Mouse (Mus musculus) thymus, postnatal 25 days (tissue): ENCODE data around the gene Nol11.
A peak's percentile ranks its signal among the peaks of the same experiment; 100 is the strongest.

ENCODE experiments used
- DNase-seq: peaks from one replicate; pipeline ENCODE4 v3.0.0; 2022

Nol11 gene

DNA sequence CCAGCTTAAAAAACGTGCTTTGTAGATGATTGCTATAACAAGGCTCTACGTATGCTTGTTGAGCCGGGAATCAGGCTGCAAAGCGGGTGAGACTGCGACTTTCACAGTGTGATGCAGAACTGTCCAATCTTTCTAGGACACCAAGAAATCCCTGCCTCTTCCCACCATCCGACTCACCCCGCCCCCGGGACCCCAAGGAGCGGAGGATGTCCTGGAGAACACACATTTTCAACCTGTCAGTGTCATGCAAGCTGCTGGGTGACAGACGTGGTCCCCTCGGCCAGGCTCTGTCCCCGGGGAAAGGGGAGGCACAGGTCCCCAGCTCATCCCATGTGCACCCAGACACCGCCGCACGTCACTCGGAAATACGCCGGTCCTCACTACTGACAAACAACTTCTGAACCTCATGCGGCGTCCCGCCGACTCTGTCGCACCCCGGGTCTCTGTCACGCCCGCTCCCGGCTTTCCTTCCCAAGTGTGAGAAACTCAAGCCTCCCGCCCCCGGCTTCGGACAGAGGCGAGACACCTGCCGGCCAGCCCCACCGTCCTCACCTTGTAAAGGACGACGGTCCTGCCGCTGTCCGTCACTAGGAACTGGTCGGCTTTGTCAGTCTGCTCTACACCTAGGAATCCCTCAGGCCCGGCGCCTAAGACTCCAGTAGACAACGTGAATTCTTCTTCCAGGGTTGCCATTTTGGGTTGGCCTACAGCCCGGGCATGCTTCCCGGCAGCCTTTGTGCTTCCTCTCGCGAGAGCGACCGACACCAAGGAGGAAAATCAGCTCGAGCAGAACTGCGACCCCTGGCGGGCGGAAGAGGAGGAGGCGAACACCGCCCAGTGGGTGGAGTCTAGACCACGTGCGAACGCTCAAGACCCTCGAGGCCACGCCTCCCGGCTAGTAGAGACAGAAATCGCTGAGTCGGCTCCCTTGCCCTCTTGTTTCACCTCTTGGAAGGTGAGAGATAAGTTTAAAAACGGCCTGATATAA is at the start of gene Nol11:
Gene Nol11, minus strand, starts transcription at position 817 of the 988 bp plus-strand sequence.
- DNase-seq, result peak; percentile 98

DNA sequence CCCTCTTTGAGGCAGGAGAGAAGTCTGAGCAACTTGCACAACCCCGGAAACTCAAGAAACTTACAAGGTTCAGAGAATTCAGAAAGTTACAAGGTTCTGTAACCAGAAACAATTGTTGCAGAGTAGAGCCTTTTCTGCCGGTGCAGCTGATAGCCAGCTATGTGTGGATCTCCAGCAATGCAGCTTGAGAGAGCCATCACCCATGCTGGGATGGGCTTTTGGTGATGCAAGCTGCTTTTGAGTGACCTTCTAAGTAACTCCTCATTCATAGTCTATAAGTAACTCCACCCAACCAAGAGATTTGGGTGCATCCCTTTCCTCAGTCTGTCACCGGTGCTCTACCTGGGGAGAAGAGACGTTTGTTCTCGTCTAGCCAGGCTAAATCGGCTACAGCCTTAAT is 49.3 kb upstream of the Nol11 start:
- DNase-seq, result no peak

DNA sequence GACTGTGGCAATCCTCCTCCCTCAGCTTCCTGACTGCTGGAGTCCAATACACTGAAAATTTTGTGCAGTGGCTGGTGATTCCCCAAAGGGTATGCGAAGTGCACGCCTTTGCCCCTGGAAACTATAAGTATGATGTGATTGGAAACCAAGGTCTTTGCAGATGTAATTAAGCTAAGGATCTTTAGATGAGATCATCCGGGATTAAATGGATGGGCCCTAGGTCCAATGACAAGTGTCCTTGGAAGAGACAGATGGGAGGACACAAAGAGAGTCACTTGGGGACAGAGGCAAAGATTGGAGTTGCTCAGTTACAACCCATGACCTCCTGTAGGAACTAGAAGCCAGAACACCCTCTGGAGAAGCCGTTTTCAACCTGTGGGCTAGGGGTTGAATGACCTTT is 48.4 kb upstream of the Nol11 start:
- DNase-seq, result no peak

DNA sequence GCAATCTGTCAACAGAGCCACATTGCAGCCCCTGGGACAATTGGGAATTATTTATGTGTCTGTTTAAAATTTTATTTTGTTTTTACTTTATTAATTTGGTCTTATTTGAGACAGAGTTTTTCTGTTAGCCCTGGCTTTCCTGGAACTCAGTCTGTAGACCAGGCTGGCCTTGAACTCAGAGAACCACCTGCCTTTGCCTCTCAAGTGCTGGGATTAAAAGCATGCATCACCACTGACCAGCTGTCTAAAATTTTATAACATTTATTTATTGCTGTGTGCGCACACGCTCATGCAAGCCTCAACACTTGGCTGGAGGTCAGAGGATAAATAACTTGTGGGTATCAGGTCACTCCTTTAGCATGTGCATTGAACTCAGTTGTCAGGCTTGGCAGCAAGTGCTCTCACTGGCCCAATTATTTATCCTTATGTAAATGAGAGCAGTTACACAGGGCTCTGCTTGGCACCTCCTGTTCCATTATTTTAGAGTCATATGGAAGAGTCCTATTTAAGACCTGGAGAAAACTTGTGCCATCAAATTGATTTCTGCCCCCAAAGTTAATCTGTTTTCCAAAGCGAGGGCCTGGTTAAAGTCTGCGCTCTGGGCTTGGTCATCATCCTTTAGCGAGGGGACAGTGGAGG is 44.2 kb upstream of the Nol11 start:
- no peak for DNase-seq

DNA sequence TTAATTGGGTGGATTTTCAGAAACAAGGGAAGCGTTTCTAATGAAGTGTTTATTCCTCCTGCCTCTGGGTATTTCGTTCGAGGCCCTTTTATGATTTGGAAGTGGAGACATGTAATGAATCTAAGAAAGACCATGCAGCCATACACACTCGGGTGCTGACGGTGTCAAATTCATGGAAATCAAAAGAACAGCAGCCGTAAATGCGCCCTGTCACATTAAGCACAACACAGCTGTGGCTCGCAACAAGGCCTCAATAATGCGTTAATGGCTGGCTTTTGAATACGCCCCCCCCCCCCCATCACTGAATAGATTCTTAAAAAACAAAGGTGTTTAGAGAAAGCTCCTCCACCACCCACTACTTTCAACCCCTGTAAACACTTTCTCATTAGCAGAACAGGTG is 40.9 kb upstream of the Nol11 start:
- DNase-seq, result no peak

DNA sequence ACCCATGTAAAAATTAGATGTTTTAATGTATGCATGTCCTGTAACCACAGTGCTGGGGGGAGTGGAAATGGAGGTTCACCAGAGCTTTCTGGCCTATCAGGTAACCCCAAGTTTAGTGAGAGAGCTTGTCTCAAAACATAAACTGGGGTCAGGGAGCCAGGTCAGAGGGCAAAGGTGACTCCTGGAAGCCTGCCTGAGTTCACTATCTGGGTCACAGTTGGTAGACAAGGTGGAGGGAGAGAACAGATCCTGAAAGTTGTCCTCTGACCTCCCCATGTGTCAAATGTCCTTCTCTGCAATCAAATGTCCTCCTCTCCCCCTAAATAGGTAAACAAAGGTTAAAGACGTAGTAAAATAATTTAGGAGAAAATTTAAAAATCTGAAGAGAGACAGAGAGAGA is 37.2 kb upstream of the Nol11 start:
- no peak for DNase-seq

DNA sequence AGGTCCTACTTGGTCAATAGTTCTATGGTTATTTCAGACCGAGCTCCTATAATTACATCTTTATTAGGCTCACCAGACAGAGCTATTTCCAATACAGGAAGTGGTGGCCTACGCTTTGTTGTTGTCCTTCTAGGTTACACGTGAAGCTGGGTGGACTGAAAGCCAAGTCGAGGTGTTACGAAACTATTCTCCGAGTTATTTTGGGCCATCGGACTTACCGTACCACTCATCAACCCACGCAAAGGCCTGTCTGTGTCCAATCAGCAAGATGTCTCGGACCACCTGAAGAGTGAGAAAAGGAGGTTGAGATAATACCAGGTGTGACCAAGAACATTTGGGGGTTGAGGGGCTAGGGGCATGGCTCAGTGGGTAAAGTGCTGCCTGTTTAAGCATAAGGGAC is 36.8 kb upstream of the Nol11 start:
- DNase-seq, result no peak

DNA sequence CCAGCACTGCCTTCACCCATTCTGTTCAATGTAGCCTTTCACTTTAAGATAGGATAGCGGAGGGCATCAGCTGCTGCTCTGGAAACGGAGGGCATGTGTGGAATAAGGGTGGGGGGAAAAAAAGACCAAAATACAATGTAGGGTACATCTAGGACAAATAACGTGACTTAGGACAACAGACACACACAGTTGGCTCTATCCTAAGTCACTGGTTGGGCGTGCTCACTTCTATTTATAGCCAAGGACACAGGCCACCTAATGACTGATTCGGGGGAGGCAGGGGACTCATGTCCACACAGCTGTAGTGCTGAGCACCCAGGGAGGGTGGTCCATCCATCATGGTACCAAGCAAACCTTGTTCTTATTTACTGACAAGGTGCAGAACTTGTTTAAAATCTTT is 36.1 kb upstream of the Nol11 start:
- no peak for DNase-seq

DNA sequence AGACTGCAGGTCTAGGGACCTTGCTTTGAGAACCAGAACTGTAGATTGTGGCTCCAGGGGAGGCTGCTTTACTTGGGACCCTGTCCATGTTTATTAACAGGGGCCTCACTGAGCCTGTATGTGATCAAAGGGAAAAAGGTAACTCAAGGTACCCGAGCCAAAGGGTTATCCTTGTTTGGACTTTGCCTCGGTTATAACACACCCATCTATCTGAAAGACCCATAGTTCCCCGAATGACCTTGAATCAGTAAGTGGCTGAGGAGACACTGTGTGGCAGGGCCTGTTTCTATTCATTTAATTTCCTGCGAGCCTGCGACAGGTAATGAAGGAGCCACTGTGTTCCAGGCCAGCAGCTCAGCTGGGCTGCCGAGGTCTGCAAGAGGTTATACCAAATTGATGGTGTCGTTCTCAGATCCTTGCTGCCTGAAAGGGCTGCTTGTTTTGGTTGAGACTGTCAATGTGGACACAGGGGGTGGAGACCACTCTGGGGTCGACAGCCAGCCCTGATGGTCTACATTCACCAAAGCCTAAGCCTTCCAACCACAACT is 34.6 kb upstream of the Nol11 start:
- DNase-seq, result no peak

DNA sequence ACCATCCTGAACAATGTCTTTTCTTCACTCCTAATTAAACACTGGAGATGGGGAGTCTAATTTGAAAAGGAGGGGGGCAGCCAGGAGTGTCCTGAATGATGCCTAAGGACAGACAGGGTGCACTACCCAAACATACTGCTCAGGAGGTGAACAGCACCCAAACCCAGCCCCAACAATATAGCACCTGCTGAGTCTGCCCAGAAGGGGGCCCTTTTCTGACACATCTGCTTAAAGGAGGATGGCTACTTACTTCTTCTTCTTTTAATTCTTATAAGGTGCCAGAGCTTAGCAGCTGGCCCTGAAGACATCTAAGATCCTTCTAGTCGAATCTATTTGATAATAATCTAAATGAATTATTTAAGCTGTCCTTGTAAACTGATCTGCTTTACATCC is 34.0 kb upstream of the Nol11 start:
- DNase-seq, result peak; percentile 12

DNA sequence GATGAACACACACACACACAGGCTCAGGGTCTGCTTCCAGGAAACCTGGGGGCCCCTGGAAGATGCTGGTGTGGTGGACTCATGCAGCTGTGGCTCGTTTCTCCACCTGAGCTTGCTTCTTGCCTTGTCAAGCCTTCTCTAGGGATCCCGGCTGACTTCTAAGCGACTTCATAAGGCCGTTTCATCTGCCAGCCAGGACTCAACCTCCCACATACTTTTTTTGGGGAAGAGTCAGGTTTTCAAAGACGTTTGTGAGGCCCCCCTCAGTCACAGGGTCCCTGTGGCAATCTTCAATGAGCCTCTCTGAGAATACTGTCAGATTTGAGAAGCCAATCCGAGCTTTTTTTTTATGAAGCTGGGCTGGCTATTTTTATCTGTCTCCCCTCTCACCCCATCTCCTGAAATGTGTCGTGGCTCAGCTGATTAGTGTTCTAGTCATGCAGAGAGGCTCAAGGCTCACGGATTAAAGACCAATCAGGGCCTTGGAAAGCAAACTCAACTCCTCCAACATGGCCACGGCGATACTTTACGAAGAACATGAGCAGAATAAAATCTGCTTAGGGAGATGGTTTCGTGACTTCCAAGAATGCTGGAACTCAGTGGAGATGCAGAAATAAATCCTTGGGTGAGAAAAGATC is 33.5 kb upstream of the Nol11 start:
- DNase-seq, result no peak

DNA sequence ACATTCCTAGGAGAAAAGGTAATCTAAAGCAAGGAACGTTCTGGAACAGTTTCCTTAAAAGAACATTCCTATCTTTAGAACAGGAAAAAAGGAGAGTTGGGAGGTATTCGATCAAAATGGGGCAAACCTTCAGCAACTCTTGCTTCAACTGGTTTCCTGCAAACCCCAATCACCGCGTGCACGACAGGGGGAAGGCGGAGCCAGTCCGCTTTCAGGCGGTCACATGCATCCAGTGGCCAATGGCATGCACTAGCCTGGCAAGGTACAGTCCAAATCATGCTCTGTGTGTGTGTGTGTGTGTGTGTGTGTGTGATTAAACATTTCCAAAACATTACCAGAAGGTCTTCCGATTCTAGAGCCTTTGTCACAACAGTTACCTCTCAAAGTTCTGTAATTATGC is 25.9 kb upstream of the Nol11 start:
- DNase-seq, result no peak

DNA sequence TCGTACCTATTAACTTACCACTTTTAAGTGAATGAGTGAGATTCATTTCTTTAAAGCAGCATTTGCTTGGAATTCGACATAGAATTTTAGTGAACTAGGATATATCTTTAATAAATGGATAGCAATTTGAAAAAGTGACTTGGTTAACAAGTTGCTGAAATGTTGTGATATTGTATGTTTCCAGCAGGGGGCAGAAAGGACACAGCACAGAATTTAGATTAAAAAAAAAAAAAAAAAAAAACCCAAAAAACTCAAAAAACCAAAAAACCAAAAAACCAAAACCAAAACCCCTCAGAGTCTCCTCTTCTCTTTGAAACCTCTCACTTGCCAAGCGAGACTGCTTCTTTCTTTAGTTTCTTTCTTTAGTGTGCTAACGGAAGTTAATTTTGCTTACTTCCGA is 24.6 kb upstream of the Nol11 start:
- DNase-seq, result no peak

DNA sequence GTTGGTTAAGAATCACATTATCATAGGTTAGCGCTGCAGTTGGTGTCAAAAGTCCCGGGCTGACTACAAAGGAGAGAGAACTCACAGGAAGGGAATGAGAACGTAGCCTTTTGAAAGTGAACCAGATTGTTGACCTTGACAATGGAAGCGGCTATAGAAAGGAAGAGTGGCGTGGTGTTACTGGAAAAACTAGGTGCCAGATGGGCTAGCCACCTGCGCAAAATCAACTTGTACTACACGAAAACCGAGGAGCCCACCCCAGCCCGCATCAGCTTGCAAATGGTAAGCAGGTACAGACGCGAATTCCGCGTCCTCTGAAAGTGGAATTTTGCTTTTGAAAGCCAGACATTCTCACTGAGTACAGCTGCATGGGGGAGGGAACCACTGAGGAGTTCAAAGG is 20.6 kb upstream of the Nol11 start:
- DNase-seq, result no peak

DNA sequence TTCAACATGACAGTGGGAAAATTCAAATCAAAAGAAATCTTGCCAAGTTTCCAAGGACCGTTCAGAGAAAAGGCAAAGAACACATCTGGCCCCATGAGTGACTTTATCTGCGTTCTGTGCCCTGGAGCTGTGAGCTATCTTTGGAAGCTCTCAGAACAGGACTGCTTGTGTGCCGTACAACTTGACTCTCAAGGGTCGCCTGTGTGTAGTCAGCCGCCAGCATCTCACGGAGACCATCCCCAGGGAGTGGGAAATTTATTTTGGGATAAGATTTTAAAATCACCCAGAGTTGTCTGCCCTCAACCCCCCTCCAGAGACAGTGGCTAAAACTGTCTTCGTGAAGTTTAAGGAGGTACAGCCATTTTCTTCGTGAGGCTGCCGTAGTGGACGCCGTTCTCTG is 12.6 kb upstream of the Nol11 start:
- DNase-seq, result no peak

DNA sequence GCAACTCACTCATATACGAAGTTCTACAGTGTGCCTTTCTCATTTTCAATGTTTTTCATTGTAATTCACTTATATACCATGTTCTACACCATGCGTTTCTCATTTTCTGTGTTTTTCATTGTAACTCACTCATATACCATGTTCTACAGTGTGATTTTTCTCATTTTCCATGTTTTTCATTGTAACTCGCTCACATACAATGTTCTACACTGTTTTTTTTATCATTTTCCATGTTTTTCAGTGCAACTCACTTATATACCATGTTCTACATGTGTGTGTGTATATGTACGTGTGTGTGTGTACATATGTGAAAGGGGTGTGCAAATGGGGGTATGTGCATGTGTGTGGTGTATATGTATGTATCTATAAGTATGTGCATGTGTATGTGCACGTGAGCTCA is 10.1 kb upstream of the Nol11 start:
- no peak for DNase-seq

DNA sequence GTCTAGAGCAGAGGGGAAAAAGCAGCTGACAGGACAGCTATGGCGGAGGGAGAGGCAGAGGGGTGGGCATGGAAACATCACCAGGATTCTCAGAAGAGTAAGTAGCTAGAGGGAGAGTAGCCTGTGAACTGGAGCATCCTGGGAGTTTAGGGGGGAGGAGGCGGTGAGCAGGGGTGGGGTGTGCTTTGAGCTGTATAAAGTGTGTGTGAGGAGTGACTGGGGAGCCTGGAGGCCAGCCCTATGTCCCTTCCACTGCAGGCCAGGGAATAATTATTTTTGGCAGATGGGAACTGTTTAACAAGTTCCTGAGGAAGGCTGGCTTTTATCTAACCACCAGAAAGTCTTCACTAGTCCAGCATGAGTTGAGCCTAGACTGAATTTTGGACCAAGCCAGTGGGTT is 6.2 kb upstream of the Nol11 start:
- DNase-seq, result no peak

DNA sequence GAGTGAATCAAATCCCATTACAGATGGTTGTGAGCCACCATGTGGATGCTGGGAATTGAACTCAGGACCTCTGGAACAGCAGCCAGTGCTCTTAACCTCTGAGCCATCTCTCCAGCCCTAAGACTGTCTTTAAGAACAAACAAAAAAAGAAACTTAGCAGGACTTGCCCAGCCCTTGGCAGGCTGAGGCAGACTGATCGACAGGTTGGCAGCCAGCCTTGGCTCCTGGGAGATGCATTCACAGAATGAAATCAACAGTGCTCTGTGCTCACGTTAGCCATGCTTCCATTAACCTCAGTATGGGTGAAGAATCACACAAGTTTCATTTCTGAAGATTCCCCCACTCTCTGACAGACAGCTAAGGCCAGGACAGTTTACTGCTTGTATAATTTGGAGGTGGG is 1.2 kb upstream of the Nol11 start:
- no peak for DNase-seq

DNA sequence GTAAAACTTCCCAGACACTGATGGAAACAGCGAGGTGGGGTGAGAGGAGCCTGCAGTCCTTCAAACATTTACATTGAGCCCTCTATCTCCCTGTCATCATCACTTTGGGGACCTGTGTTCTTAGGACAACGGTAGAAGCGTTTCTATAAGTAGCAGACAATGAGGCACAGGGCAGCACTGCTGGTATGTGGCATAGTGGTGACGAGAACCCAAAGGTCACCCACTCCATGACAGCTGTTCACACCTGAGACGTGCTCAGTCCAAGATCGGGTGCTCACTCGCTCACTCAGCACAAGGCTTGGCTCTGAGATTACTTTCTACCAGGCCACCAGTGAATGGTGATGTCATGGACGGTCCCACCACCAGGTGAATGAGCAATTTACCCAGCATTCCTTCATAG is 5.4 kb downstream of the Nol11 start:
- DNase-seq, result no peak

DNA sequence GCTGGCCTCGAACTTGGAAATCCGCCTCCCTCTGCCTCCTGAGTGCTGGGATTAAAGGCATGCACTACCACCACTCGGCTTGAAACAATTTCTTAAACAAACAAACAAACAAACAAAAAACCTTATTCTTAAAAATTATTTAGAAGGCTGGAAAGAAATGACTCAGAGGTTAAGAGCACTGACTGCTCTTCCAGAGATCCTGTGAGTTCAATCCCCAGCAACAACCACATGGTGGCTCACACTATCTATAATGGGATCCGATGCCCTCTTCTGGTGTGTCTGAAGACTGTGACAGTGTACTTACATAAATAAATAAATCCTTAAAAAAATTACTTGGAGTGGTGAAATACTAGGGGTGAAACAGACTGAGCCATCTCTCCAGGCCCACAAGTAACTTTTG is 28.0 kb downstream of the Nol11 start:
- DNase-seq, result no peak

DNA sequence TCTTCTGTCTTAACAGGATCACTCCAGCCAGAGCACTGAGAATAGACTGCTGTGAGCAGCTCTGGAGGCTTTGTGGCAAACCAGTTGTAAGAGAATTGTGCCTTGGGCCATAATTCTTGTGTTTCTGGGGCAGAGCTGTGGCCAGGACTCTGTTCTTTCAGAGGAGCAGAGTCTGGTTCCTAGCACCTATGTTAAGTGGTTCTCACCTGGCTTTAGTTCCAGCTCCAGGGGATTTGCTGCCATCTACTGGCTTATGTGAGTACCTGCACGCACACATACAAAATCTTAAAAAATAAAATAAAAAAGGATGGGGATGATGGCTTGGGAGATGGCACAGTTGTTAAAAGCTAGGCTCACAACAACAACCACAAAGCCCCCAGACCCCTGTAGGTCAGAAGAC is 30.1 kb downstream of the Nol11 start:
- no peak for DNase-seq

DNA sequence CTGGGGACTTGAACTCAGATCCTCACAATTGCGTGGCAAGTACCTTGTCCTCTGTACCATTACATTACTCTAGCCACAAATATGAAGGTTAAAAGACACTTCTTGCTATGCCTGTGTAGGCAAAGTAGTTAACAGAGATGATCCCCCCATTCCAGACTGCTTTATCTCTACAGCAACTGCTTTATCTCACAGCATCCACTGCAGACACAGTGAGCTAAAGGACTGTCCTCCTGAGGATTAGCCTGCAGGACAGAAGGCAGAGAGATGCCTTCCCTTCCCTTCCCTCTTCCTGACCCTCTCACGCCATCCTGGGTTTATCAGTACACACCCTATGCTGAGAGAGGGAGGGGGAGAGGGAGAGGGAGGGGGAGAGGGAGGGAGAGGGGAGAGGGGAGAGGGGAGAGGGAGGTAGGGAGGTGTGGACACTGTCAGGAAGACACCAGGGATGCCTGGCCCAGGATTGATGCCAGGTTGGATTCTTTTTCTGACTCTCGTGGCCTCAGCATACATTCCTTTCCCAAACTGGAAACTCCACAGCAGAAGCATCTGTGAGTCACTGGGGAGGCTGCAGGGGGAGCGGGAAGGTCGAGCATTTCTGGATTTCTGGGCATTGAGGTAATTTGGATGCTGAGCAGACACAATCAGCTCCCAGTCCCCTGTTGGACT is 32.1 kb downstream of the Nol11 start:
- DNase-seq, result no peak

DNA sequence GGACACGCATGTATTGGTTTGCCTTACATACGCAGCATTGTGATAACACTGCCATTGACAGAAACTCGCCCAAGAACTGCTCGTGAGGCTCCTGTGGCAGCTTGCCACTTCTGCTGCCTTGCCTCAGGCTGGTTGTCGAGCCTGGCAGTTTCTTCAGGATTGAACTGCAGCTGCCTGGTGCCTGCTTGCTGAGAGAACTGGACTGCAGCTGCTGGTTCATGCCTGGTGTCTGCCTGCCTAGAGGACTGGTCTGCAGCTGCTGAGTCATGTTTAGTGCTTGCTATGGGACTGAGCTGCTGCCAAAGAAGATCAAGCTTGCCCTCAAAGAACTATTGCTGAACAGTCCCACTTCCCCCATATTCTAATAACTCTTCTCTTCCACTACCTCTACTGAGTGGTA is 33.9 kb downstream of the Nol11 start:
- DNase-seq, result no peak
